In genomic region chr16:88851450-88851849, GRCm38 (mm10) we compare ENCODE assay signal across 10 mouse cellular contexts. TPM values are rescaled to one million over a fixed set of nuclear protein-coding genes. Genes with fewer than 3 reads are reported as not detected.
DNase-seq lines count a peak whose midpoint lies in the region; ATAC-seq and TF ChIP-seq lines count a peak whose summit lies in the region.
"Had no signal": no experiment of that assay in that cellular context is flagged by ENCODE, and none has a peak within 500 bp of the region (broad histone marks: within the 10 kb centered on the region; RNA-seq: fewer than 3 reads in every experiment).

No protein-coding gene starts in this region.

- no peaks in the 10 kb centered on the region for H3K4me1 ChIP-seq in hindbrain, embryonic 11.5 days (replicated peaks; ENCODE audit: control insufficient read depth, insufficient read depth, low read length)
- no peaks in the 10 kb centered on the region for H3K4me1 ChIP-seq in hindbrain, embryonic 12.5 days
- no peaks in the 10 kb centered on the region for H3K4me1 ChIP-seq in stomach, postnatal 0 days (replicated peaks; ENCODE audit: control insufficient read depth, insufficient read depth)

- no peaks in the 10 kb centered on the region for H3K9me3 ChIP-seq in hindbrain, embryonic 11.5 days (ENCODE audit: control insufficient read depth, low read length)
- no peaks in the 10 kb centered on the region for H3K9me3 ChIP-seq in hindbrain, embryonic 12.5 days (replicated peaks)
- H3K9me3 ChIP-seq in stomach, postnatal 0 days (ENCODE audit: control insufficient read depth, low read length), result no peaks in the 10 kb centered on the region

- peak; percentile 55 for DNase-seq in hindbrain, embryonic 11.5 days (ENCODE audit: low spot score)
- DNase-seq in urinary bladder, postnatal 14 days (ENCODE audit: low spot score), result peak; percentile 4
- no peak for DNase-seq in urinary bladder, postnatal 4 days (ENCODE audit: low spot score in 2 of 2)
- peak; percentile 65 for DNase-seq in embryo, embryonic 10.5 days (ENCODE audit: low spot score)
- no peak for DNase-seq in stomach, postnatal 0 days (ENCODE audit: low spot score)
- no peak for DNase-seq in left cerebral cortex, adult 11 months (ENCODE audit: low spot score)

- peak; percentile 75 for TF ChIP-seq CTCF in stomach, postnatal 0 days (IDR thresholded peaks at IDR 0.05; ENCODE audit: low read depth)

- H3K27me3 ChIP-seq in hindbrain, embryonic 11.5 days (ENCODE audit: control insufficient read depth, insufficient read depth, low read length), result no peaks in the 10 kb centered on the region
- no peaks in the 10 kb centered on the region for H3K27me3 ChIP-seq in hindbrain, embryonic 12.5 days
- no peaks in the 10 kb centered on the region for H3K27me3 ChIP-seq in stomach, postnatal 0 days (ENCODE audit: control insufficient read depth, insufficient read depth, low read length)

- H3K9ac ChIP-seq in hindbrain, embryonic 11.5 days (ENCODE audit: low read depth, low read length), result no peak overlapping the region
- H3K9ac ChIP-seq in hindbrain, embryonic 12.5 days, result no peak overlapping the region
- H3K9ac ChIP-seq in stomach, postnatal 0 days (ENCODE audit: low read length), result no peak overlapping the region

- no peak overlapping the region for H3K27ac ChIP-seq in hindbrain, embryonic 11.5 days (ENCODE audit: low read depth, low read length)
- H3K27ac ChIP-seq in hindbrain, embryonic 12.5 days, result no peak overlapping the region
- H3K27ac ChIP-seq in stomach, postnatal 0 days (replicated peaks), result no peak overlapping the region
- H3K27ac ChIP-seq: macrophage had no signal

- no peak overlapping the region for H3K4me3 ChIP-seq in hindbrain, embryonic 11.5 days (ENCODE audit: low read depth, low read length)
- H3K4me3 ChIP-seq in hindbrain, embryonic 12.5 days, result no peak overlapping the region
- no peak overlapping the region for H3K4me3 ChIP-seq in stomach, postnatal 0 days (ENCODE audit: low read depth, low read length)
- H3K4me3 ChIP-seq: erythroblast, embryonic 14.5 days had no signal

- no peaks in the 10 kb centered on the region for H3K36me3 ChIP-seq in hindbrain, embryonic 11.5 days (ENCODE audit: control insufficient read depth, insufficient read depth, low read length)
- H3K36me3 ChIP-seq in hindbrain, embryonic 12.5 days, result no peaks in the 10 kb centered on the region
- H3K36me3 ChIP-seq in stomach, postnatal 0 days (ENCODE audit: control insufficient read depth, insufficient read depth, low read length), result no peaks in the 10 kb centered on the region

- ATAC-seq in hindbrain, embryonic 11.5 days (ENCODE audit: low FRiP score), result no peak
- ATAC-seq in hindbrain, embryonic 12.5 days (ENCODE audit: low FRiP score), result no peak
- ATAC-seq in stomach, postnatal 0 days (ENCODE audit: low FRiP score, low TSS enrichment), result no peak
- no peak for ATAC-seq in activated CD4-positive, CD25-positive, alpha-beta regulatory T cell, adult 4 months

- 17% methylated on average over 5 of the region's 5 CpGs for WGBS in hindbrain, embryonic 11.5 days
- WGBS in hindbrain, embryonic 12.5 days, result 14% methylated on average over 5 of the region's 5 CpGs
- WGBS in stomach, postnatal 0 days, result 17% methylated on average over 5 of the region's 5 CpGs

- no peak for TF ChIP-seq EP300 in stomach, postnatal 0 days (optimal IDR thresholded peaks at IDR 0.05)

- no peak overlapping the region for H3K4me2 ChIP-seq in hindbrain, embryonic 11.5 days (replicated peaks; ENCODE audit: low read depth, low read length)
- no peak overlapping the region for H3K4me2 ChIP-seq in hindbrain, embryonic 12.5 days (replicated peaks)
- H3K4me2 ChIP-seq in stomach, postnatal 0 days (replicated peaks; ENCODE audit: low read depth), result no peak overlapping the region

RNA-seq across cellular contexts. Expression of gene Krtap19-1, which starts 17.8 kb away (rescaled TPM):
- not detected in 2 replicates for polyA plus RNA-seq in hindbrain, embryonic 11.5 days (2014; fragmentation: Nextera tagmentation; extraction: Ambion mirVana)
- not detected in 2 replicates for polyA plus RNA-seq in hindbrain, embryonic 12.5 days (2016; fragmentation: Nextera tagmentation; extraction: Ambion mirVana)
- polyA plus RNA-seq in stomach, postnatal 0 days (2015; fragmentation: Nextera tagmentation; extraction: Ambion mirVana), result not detected in 2 replicates
- polyA plus RNA-seq in activated CD4-positive, CD25-positive, alpha-beta regulatory T cell, adult 4 months (2017; shearing (Covaris generic)), result not detected
- polyA plus RNA-seq: erythroblast, embryonic 14.5 days; macrophage had no signal

RNA-seq across cellular contexts. Expression of gene Krtap19-2, which starts 22.6 kb away (rescaled TPM):
- polyA plus RNA-seq in hindbrain, embryonic 11.5 days (2014; fragmentation: Nextera tagmentation; extraction: Ambion mirVana), result not detected in 2 replicates
- polyA plus RNA-seq in hindbrain, embryonic 12.5 days (2016; fragmentation: Nextera tagmentation; extraction: Ambion mirVana), result not detected in 2 replicates
- not detected in 2 replicates for polyA plus RNA-seq in stomach, postnatal 0 days (2015; fragmentation: Nextera tagmentation; extraction: Ambion mirVana)
- polyA plus RNA-seq in activated CD4-positive, CD25-positive, alpha-beta regulatory T cell, adult 4 months (2017; shearing (Covaris generic)), result not detected
- polyA plus RNA-seq: erythroblast, embryonic 14.5 days; macrophage had no signal

RNA-seq across cellular contexts. Expression of gene Krtap14, which starts 25.5 kb away (rescaled TPM):
- not detected in 2 replicates for polyA plus RNA-seq in hindbrain, embryonic 11.5 days (2014; fragmentation: Nextera tagmentation; extraction: Ambion mirVana)
- not detected in 2 replicates for polyA plus RNA-seq in hindbrain, embryonic 12.5 days (2016; fragmentation: Nextera tagmentation; extraction: Ambion mirVana)
- not detected in 2 replicates for polyA plus RNA-seq in stomach, postnatal 0 days (2015; fragmentation: Nextera tagmentation; extraction: Ambion mirVana)
- not detected for polyA plus RNA-seq in activated CD4-positive, CD25-positive, alpha-beta regulatory T cell, adult 4 months (2017; shearing (Covaris generic))
- polyA plus RNA-seq: erythroblast, embryonic 14.5 days; macrophage had no signal

RNA-seq across cellular contexts. Expression of gene Krtap19-3, which starts 26.4 kb away (rescaled TPM):
- polyA plus RNA-seq in hindbrain, embryonic 11.5 days (2014; fragmentation: Nextera tagmentation; extraction: Ambion mirVana), result not detected in 2 replicates
- not detected in 2 replicates for polyA plus RNA-seq in hindbrain, embryonic 12.5 days (2016; fragmentation: Nextera tagmentation; extraction: Ambion mirVana)
- polyA plus RNA-seq in stomach, postnatal 0 days (2015; fragmentation: Nextera tagmentation; extraction: Ambion mirVana), result not detected in 2 replicates
- polyA plus RNA-seq in activated CD4-positive, CD25-positive, alpha-beta regulatory T cell, adult 4 months (2017; shearing (Covaris generic)), result not detected
- polyA plus RNA-seq: erythroblast, embryonic 14.5 days; macrophage had no signal

RNA-seq across cellular contexts. Expression of gene Krtap15, which starts 31.4 kb away (rescaled TPM):
- polyA plus RNA-seq in hindbrain, embryonic 11.5 days (2014; fragmentation: Nextera tagmentation; extraction: Ambion mirVana), result not detected in 2 replicates
- not detected in 2 replicates for polyA plus RNA-seq in hindbrain, embryonic 12.5 days (2016; fragmentation: Nextera tagmentation; extraction: Ambion mirVana)
- polyA plus RNA-seq in stomach, postnatal 0 days (2015; fragmentation: Nextera tagmentation; extraction: Ambion mirVana), result not detected in 2 replicates
- polyA plus RNA-seq in activated CD4-positive, CD25-positive, alpha-beta regulatory T cell, adult 4 months (2017; shearing (Covaris generic)), result not detected
- polyA plus RNA-seq: erythroblast, embryonic 14.5 days; macrophage had no signal

Comparison
In these comparisons a context has a peak if more than half of its experiments do, and no peak if none do; other contexts are left out.
1. DNase-seq: peak in hindbrain, embryonic 11.5 days (single experiment), urinary bladder, postnatal 14 days (single experiment) and embryo, embryonic 10.5 days (single experiment); none in urinary bladder, postnatal 4 days (0 of 2), stomach, postnatal 0 days (single experiment) and left cerebral cortex, adult 11 months (single experiment).